Mouse (Mus musculus) lung, postnatal 0 days (tissue): ENCODE data around the gene Fsd2.

Source experiments
- CTCF ChIP-seq: IDR thresholded peaks from 2 replicates; pipeline ENCODE4 v1.5.1; 2016; ENCODE audit warnings: antibody characterized with exemption, mild to moderate bottlenecking
- EP300 ChIP-seq: IDR thresholded peaks from 2 replicates; pipeline ENCODE4 v1.6.1; 2016; ENCODE audit warnings: antibody characterized with exemption, mild to moderate bottlenecking, control low read depth

DNA sequence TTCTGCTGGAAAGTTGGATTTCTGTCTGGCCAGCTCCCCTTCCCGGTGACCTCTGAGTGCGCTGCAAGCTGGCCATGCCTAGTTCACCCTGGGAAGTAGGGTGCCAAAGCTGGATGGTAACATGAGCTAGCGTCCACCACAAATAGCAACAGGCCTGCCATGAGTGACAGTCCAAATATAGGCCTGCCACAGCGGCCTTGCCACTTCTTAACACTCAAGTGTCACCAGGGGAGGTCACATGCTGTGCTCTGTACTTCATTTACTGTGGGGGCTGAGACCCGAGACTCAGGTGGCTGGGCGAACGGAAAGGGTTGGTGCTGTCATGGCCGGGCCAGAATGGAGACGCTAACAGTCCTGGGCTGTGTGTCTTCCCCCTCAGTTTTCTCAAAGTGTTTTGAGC, at the start of gene Fsd2:
- TF ChIP-seq CTCF: no peak
- no peak for TF ChIP-seq EP300
